In the genomic region with DNA sequence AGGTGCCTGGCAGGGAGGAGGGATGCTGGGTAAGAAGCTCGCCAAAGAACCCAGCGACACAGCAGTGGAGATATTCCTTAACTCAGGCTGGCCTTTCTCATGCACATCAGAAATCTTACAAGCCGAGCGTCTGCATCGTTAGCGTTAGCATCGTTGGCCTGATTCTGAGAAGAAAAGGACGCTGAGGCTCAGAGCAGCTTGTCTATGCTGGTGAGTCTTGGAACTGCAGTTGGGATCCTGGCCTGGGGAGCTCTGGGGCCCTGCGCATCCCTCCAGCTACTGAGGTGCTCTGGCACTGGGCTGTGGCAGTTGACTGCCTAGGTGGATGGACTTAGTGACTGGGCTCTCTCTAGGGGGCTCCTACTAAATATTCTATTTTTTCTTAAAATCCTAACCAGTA, we compare ENCODE assay signal across 19 mouse cellular contexts. TPM values are rescaled to one million over a fixed set of nuclear protein-coding genes. Genes with fewer than 3 reads are reported as not detected.
DNase-seq lines count a peak whose midpoint lies in the region; ATAC-seq and TF ChIP-seq lines count a peak whose summit lies in the region.
"Had no signal": no experiment of that assay in that cellular context is flagged by ENCODE, and none has a peak within 500 bp of the region (broad histone marks: within the 10 kb centered on the region; RNA-seq: fewer than 3 reads in every experiment).

No protein-coding gene starts in this region.

- H3K9ac ChIP-seq in forebrain, postnatal 0 days, result no peak overlapping the region
- no peak overlapping the region for H3K9ac ChIP-seq in forebrain, embryonic 14.5 days (ENCODE audit: low read length)
- H3K9ac ChIP-seq in liver, adult 2 months (ENCODE audit: low read depth, low read length), result peak overlapping the region; percentile 0; the same call in 1 of the 2 replicates
- H3K9ac ChIP-seq in liver, embryonic 12.5 days, result no peak overlapping the region
- H3K9ac ChIP-seq: hindbrain, embryonic 13.5 days; liver, embryonic 15.5 days had no signal

- no peak overlapping the region for H3K4me3 ChIP-seq in forebrain, postnatal 0 days (ENCODE audit: low read depth, low read length)
- H3K4me3 ChIP-seq in forebrain, embryonic 14.5 days (ENCODE audit: low read depth, low read length), result no peak overlapping the region
- H3K4me3 ChIP-seq in liver, adult 2 months (ENCODE audit: insufficient read depth, low read depth, low read length), result no peak overlapping the region
- no peak overlapping the region for H3K4me3 ChIP-seq in liver, embryonic 12.5 days
- H3K4me3 ChIP-seq: hindbrain, embryonic 13.5 days; liver, embryonic 15.5 days; midbrain, embryonic 10.5 days had no signal

- H3K27ac ChIP-seq in forebrain, postnatal 0 days (ENCODE audit: low read depth, low read length), result no peak overlapping the region
- H3K27ac ChIP-seq in forebrain, embryonic 14.5 days (ENCODE audit: low read depth, low read length), result no peak overlapping the region
- peak overlapping the region; percentile 67 for H3K27ac ChIP-seq in liver, adult 2 months (replicated peaks; ENCODE audit: insufficient read depth, low read depth, low read length)
- no peak overlapping the region for H3K27ac ChIP-seq in liver, embryonic 12.5 days
- H3K27ac ChIP-seq: hindbrain, embryonic 13.5 days; liver, embryonic 15.5 days; midbrain, embryonic 10.5 days had no signal

- peak; percentile 58; the same call in 1 of the 2 replicates for ATAC-seq in forebrain, postnatal 0 days
- ATAC-seq in forebrain, embryonic 14.5 days, result no peak
- no peak for ATAC-seq in liver, embryonic 12.5 days
- peak; percentile 37; the same call in 1 of the 2 replicates for ATAC-seq in megakaryocyte-erythroid progenitor cell, adult 5-6 weeks (replicated peaks; ENCODE audit: low FRiP score, low TSS enrichment, poor library complexity, severe bottlenecking)
- ATAC-seq: intestine, embryonic 16.5 days; Patski had no signal

- H3K4me2 ChIP-seq in forebrain, postnatal 0 days (ENCODE audit: low read depth), result no peak overlapping the region
- H3K4me2 ChIP-seq in forebrain, embryonic 14.5 days (ENCODE audit: low read length), result no peak overlapping the region
- H3K4me2 ChIP-seq in liver, embryonic 12.5 days, result no peak overlapping the region
- H3K4me2 ChIP-seq: hindbrain, embryonic 13.5 days; liver, embryonic 15.5 days had no signal

- 38% methylated on average over 9 of the region's 9 CpGs for WGBS in forebrain, postnatal 0 days
- 38% methylated on average over 9 of the region's 9 CpGs for WGBS in forebrain, embryonic 14.5 days
- WGBS in liver, adult 2 months, result 75% methylated on average over 9 of the region's 9 CpGs
- WGBS in liver, embryonic 12.5 days (ENCODE audit: insufficient replicate concordance), result 56% methylated on average over 9 of the region's 9 CpGs

- no peak for TF ChIP-seq POLR2A in liver, adult 2 months (IDR thresholded peaks at IDR 0.05; ENCODE audit: extremely low read depth, insufficient read depth, low read length)

- no peaks in the 10 kb centered on the region for H3K27me3 ChIP-seq in forebrain, postnatal 0 days (ENCODE audit: insufficient read depth, low read length)
- H3K27me3 ChIP-seq in forebrain, embryonic 14.5 days (replicated peaks; ENCODE audit: control insufficient read depth, insufficient read depth, low read length), result no peaks in the 10 kb centered on the region
- H3K27me3 ChIP-seq in liver, adult 2 months (ENCODE audit: control insufficient read depth, insufficient read depth, low read length), result no peaks in the 10 kb centered on the region
- no peaks in the 10 kb centered on the region for H3K27me3 ChIP-seq in liver, embryonic 12.5 days (replicated peaks)
- H3K27me3 ChIP-seq: hindbrain, embryonic 13.5 days; liver, embryonic 15.5 days; Patski had no signal

- TF ChIP-seq CTCF in forebrain, postnatal 0 days (IDR thresholded peaks at IDR 0.05; ENCODE audit: low read depth), result peak; percentile 56
- peak; percentile 12; the same call in 1 of the 2 replicates for TF ChIP-seq CTCF in liver, adult 2 months (IDR thresholded peaks at IDR 0.05; ENCODE audit: low read depth, low read length)

- no peaks in the 10 kb centered on the region for H3K79me2 ChIP-seq in liver, adult 2 months (ENCODE audit: control insufficient read depth, insufficient read depth, low read length)

- intact Hi-C loops in heart, postnatal 14 days (cut with DNase I), result no loop called here

- no peaks in the 10 kb centered on the region for H3K9me3 ChIP-seq in forebrain, postnatal 0 days (ENCODE audit: low read length)
- no peaks in the 10 kb centered on the region for H3K9me3 ChIP-seq in forebrain, embryonic 14.5 days (replicated peaks; ENCODE audit: control insufficient read depth, low read length)
- no peaks in the 10 kb centered on the region for H3K9me3 ChIP-seq in liver, embryonic 12.5 days (replicated peaks)
- H3K9me3 ChIP-seq: hindbrain, embryonic 13.5 days; liver, embryonic 15.5 days; midbrain, embryonic 10.5 days had no signal

- no peaks in the 10 kb centered on the region for H3K4me1 ChIP-seq in forebrain, postnatal 0 days (ENCODE audit: insufficient read depth)
- H3K4me1 ChIP-seq in forebrain, embryonic 14.5 days (ENCODE audit: control insufficient read depth, insufficient read depth, low read length), result no peaks in the 10 kb centered on the region; the same call in 1 of the 2 replicates
- H3K4me1 ChIP-seq in liver, adult 2 months (ENCODE audit: control insufficient read depth, insufficient read depth, low read length), result peaks cover 59% of the 10 kb centered on the region
- peaks cover 11% of the 10 kb centered on the region; the same call in 1 of the 2 replicates for H3K4me1 ChIP-seq in liver, embryonic 12.5 days

- DNase-seq in forebrain, postnatal 0 days, result no peak
- DNase-seq in forebrain, embryonic 14.5 days (ENCODE audit: low spot score), result no peak
- DNase-seq in liver, adult 2 months (ENCODE audit: extremely low read depth, low read depth, low spot score), result no peak
- peak; percentile 50 for DNase-seq in R1 (ENCODE audit: low read depth, low spot score)
- DNase-seq in heart, postnatal 14 days, result no peak
- no peak for DNase-seq in kidney, postnatal 25 days
- DNase-seq: cerebellum, adult 11-12 months; cerebellum, postnatal 36 days; gastrocnemius, postnatal 14 days; kidney, postnatal 4 days; thymus, adult 2 months had no signal

- no peaks in the 10 kb centered on the region for H3K36me3 ChIP-seq in forebrain, postnatal 0 days (ENCODE audit: insufficient read depth)
- no peaks in the 10 kb centered on the region for H3K36me3 ChIP-seq in forebrain, embryonic 14.5 days (ENCODE audit: control insufficient read depth, insufficient read depth, low read length)
- peaks cover 16% of the 10 kb centered on the region; the same call in 1 of the 2 replicates for H3K36me3 ChIP-seq in liver, adult 2 months (ENCODE audit: control insufficient read depth, insufficient read depth, low read length)
- no peaks in the 10 kb centered on the region for H3K36me3 ChIP-seq in liver, embryonic 12.5 days
- H3K36me3 ChIP-seq: hindbrain, embryonic 13.5 days; liver, embryonic 15.5 days; midbrain, embryonic 10.5 days had no signal

RNA-seq across cellular contexts. Expression of a gene that starts 8.6 kb away (rescaled TPM):
- total RNA-seq in forebrain, postnatal 0 days (2014; rRNA removed), result not detected in 2 replicates
- not detected in 2 replicates for polyA plus RNA-seq in forebrain, postnatal 0 days (2015; fragmentation: Nextera tagmentation; extraction: Ambion mirVana)
- 0.53 TPM in 1 of 2 replicates, not detected in the other for polyA plus RNA-seq in forebrain, embryonic 14.5 days (2014; fragmentation: Nextera tagmentation; extraction: Ambion mirVana)
- total RNA-seq in liver, adult 2 months (2014; rRNA removed), result 588 and 626 TPM in 2 replicates
- 835 and 840 TPM in 2 replicates for polyA plus RNA-seq in liver, adult 2 months (2012; rRNA removed)
- 7.1 and 7.7 TPM in 2 replicates for polyA plus RNA-seq in liver, embryonic 12.5 days (2016; fragmentation: Nextera tagmentation; extraction: Ambion mirVana)
- total RNA-seq in megakaryocyte-erythroid progenitor cell, adult 5-6 weeks (2014; fragmentation: Nextera tagmentation), result 1.6 and 3.9 TPM in 2 replicates
- 3.2 and 3.9 TPM in 2 replicates for total RNA-seq in megakaryocyte-erythroid progenitor cell, adult 5-6 weeks (2017)
- total RNA-seq in heart, postnatal 14 days (2021), result not detected
- total RNA-seq: gastrocnemius, postnatal 14 days; layer of hippocampus, postnatal 25 days had no signal
- polyA plus RNA-seq: Patski had no signal

Comparison
In these comparisons a context has a peak if more than half of its experiments do, and no peak if none do; other contexts are left out.
1. ATAC-seq: peak in forebrain, postnatal 0 days (single experiment) and megakaryocyte-erythroid progenitor cell, adult 5-6 weeks (single experiment); none in forebrain, embryonic 14.5 days (single experiment) and liver, embryonic 12.5 days (single experiment).
2. RNA of a gene that starts 8.6 kb away (total RNA-seq): 588 to 626 TPM in liver, adult 2 months; 1.6 to 3.9 TPM in megakaryocyte-erythroid progenitor cell, adult 5-6 weeks, not detected in heart, postnatal 14 days and not detected in forebrain, postnatal 0 days; every median in the first group is over 100 times any median in the second.